Mouse (Mus musculus): ENCODE results near the gene Nceh1. TPM values are rescaled to one million over a fixed set of nuclear protein-coding genes. Genes with fewer than 3 reads are reported as not detected.
A peak's percentile ranks its signal among the peaks of the same experiment; 100 is the strongest.

Gene Nceh1
- total and polyA plus RNA-seq, 2 experiments = 8.9 to 32.5 TPM

DNA sequence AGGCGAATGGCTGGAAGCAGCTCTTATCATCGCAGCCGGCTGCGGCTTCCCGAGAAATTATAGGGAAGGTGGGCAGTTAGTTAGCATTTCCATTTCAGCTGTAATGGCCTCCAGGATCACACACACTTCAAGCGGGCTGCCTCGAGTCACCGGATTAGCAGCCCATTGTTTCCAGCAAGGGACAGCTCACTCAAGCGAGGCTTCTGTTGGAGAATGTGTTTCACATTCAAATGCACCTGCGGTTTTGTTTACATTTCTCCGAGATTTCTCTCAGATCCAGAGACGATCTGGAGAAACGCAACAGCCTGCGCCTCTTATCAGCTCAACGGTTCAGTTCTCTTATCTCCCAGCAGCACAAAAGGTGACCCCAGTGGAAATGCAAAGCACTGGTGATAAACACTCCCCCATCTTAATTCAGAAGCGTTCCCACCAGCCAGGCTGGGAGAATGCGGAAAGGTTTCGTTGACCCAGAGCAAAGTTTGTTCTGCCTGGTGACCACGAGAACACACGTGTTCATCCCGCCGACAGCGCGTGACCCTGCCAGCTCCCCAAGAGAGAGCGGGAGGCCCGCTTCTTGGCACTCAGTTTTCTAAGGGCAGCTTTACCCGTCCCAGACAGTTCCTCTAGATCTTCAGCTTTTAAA lies 100.4 kb downstream of the Nceh1 start:
- no peak overlapping the region; the same call in 1 of the 2 replicates for H3K27ac ChIP-seq (replicated peaks; ENCODE audit: insufficient read depth, low read depth, low read length)

DNA sequence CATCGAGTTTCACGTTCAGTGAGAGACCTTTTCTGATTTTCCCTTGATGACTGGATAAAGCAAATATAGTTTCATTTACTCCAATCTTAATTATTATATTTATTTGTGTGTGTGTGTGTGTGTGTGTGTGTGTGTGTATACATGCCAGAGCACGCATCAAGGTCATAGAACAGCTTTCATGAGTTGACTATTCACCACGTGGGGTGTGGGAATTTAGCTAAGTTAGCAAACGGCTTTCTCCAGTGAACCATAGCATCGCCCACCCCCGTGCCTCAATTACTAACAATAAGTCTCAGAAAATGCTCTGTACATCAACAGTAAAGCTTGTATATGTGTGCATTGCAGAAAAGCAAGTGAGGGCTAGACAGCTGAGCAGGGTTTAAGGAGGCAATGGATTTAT lies 101.0 kb downstream of the Nceh1 start:
- H3K79me2 ChIP-seq (ENCODE audit: control insufficient read depth, insufficient read depth, low read length) = no peaks in the 10 kb centered on the region
- TF ChIP-seq POLR2A (IDR thresholded peaks at IDR 0.05; ENCODE audit: extremely low read depth, insufficient read depth, low read length) = no peak
- no peak for TF ChIP-seq CTCF (IDR thresholded peaks at IDR 0.05; ENCODE audit: low read depth, low read length)
- no peak overlapping the region for H3K4me3 ChIP-seq (ENCODE audit: insufficient read depth, low read depth, low read length)
- H3K27me3 ChIP-seq (ENCODE audit: control insufficient read depth, insufficient read depth, low read length) = no peaks in the 10 kb centered on the region
- WGBS = 63% methylated on average over 7 of the region's 7 CpGs
- no peak overlapping the region for H3K9ac ChIP-seq (ENCODE audit: low read depth, low read length)
- H3K4me1 ChIP-seq (ENCODE audit: control insufficient read depth, insufficient read depth, low read length) = peaks cover 4% of the 10 kb centered on the region; the same call in 1 of the 2 replicates
- DNase-seq (ENCODE audit: extremely low read depth, low read depth, low spot score) = no peak
- no peak overlapping the region for H3K27ac ChIP-seq (replicated peaks; ENCODE audit: insufficient read depth, low read depth, low read length)
- H3K36me3 ChIP-seq (ENCODE audit: control insufficient read depth, insufficient read depth, low read length) = no peaks in the 10 kb centered on the region

More for the DNA sequence above, 100.4 kb downstream of the Nceh1 start:
- Histone ChIP-seq H3K27me3 (ENCODE audit: control insufficient read depth, insufficient read depth, low read length) (no peaks in the 10 kb centered on the region), H3K79me2 (ENCODE audit: control insufficient read depth, insufficient read depth, low read length) (no peaks in the 10 kb centered on the region), H3K4me1 (ENCODE audit: control insufficient read depth, insufficient read depth, low read length) (peaks cover 2% of the 10 kb centered on the region; the same call in 1 of the 2 replicates), H3K9ac (ENCODE audit: low read depth, low read length) (peak overlapping the region; percentile 33; the same call in 1 of the 2 replicates), H3K4me3 (ENCODE audit: insufficient read depth, low read depth, low read length) (peak overlapping the region; percentile 30; the same call in 1 of the 2 replicates), H3K36me3 (ENCODE audit: control insufficient read depth, insufficient read depth, low read length) (no peaks in the 10 kb centered on the region)
- WGBS = 12% methylated on average over 27 of the region's 27 CpGs
- TF ChIP-seq CTCF (IDR thresholded peaks at IDR 0.05; ENCODE audit: low read depth, low read length) = no peak
- TF ChIP-seq POLR2A (IDR thresholded peaks at IDR 0.05; ENCODE audit: extremely low read depth, insufficient read depth, low read length) = no peak
- DNase-seq (ENCODE audit: extremely low read depth, low read depth, low spot score) = peak; percentile 79

- H3K36me3 ChIP-seq (ENCODE audit: control insufficient read depth, insufficient read depth, low read length) = no peaks in the 10 kb centered on the region
- peaks cover 4% of the 10 kb centered on the region; the same call in 1 of the 2 replicates for H3K4me1 ChIP-seq (ENCODE audit: control insufficient read depth, insufficient read depth, low read length)
- no peak overlapping the region for H3K4me3 ChIP-seq (ENCODE audit: insufficient read depth, low read depth, low read length)
- no peaks in the 10 kb centered on the region for H3K27me3 ChIP-seq (ENCODE audit: control insufficient read depth, insufficient read depth, low read length)
- TF ChIP-seq POLR2A (IDR thresholded peaks at IDR 0.05; ENCODE audit: extremely low read depth, insufficient read depth, low read length) (no peak), CTCF (IDR thresholded peaks at IDR 0.05; ENCODE audit: low read depth, low read length) (peak; percentile 40; the same call in 1 of the 2 replicates)
- 96% methylated on average over 5 of the region's 5 CpGs for WGBS
- H3K9ac ChIP-seq (ENCODE audit: low read depth, low read length) = no peak overlapping the region
- no peak overlapping the region for H3K27ac ChIP-seq (replicated peaks; ENCODE audit: insufficient read depth, low read depth, low read length)
- DNase-seq (ENCODE audit: extremely low read depth, low read depth, low spot score) = no peak
- H3K79me2 ChIP-seq (ENCODE audit: control insufficient read depth, insufficient read depth, low read length) = no peaks in the 10 kb centered on the region
Measured at GRCm38 (mm10) chr3:27284227-27284626, 101.5 kb downstream of the Nceh1 start.

GRCm38 (mm10) chr3:27285072-27285471 lies 102.3 kb downstream of the Nceh1 start:
- H3K79me2 ChIP-seq (ENCODE audit: control insufficient read depth, insufficient read depth, low read length) = no peaks in the 10 kb centered on the region
- DNase-seq (ENCODE audit: extremely low read depth, low read depth, low spot score) = no peak
- TF ChIP-seq CTCF (IDR thresholded peaks at IDR 0.05; ENCODE audit: low read depth, low read length) (no peak), POLR2A (IDR thresholded peaks at IDR 0.05; ENCODE audit: extremely low read depth, insufficient read depth, low read length) (no peak)
- peaks cover 4% of the 10 kb centered on the region; the same call in 1 of the 2 replicates for H3K4me1 ChIP-seq (ENCODE audit: control insufficient read depth, insufficient read depth, low read length)
- no peaks in the 10 kb centered on the region for H3K27me3 ChIP-seq (ENCODE audit: control insufficient read depth, insufficient read depth, low read length)
- H3K27ac ChIP-seq (replicated peaks; ENCODE audit: insufficient read depth, low read depth, low read length) = no peak overlapping the region
- H3K4me3 ChIP-seq (ENCODE audit: insufficient read depth, low read depth, low read length) = no peak overlapping the region
- no peak overlapping the region for H3K9ac ChIP-seq (ENCODE audit: low read depth, low read length)
- H3K36me3 ChIP-seq (ENCODE audit: control insufficient read depth, insufficient read depth, low read length) = no peaks in the 10 kb centered on the region
- 58% methylated on average over 9 of the region's 9 CpGs for WGBS

DNA sequence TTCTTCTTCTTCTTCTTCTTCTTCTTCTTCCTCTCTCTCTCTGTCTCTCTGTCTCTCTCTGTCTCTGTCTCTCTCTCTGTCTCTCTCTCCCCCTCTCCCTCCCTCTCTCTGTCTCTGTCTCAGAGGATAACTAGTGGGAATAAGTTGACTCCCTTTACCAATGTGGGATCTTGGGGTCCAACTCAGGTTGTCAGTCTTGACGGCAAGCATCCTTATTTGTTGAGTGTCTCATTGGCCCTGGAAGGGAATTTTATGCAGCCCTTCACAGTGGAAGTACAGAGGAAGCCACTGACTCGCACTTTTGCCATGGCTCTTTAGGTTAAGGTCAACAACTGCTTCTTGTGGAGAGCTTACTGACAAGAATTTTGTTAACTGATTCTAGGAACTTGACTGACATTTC lies 105.5 kb downstream of the Nceh1 start:
- Histone ChIP-seq H3K4me1 (ENCODE audit: control insufficient read depth, insufficient read depth, low read length) (peaks cover 4% of the 10 kb centered on the region; the same call in 1 of the 2 replicates), H3K79me2 (ENCODE audit: control insufficient read depth, insufficient read depth, low read length) (no peaks in the 10 kb centered on the region), H3K9ac (ENCODE audit: low read depth, low read length) (no peak overlapping the region), H3K36me3 (ENCODE audit: control insufficient read depth, insufficient read depth, low read length) (no peaks in the 10 kb centered on the region), H3K27me3 (ENCODE audit: control insufficient read depth, insufficient read depth, low read length) (no peaks in the 10 kb centered on the region), H3K27ac (replicated peaks; ENCODE audit: insufficient read depth, low read depth, low read length) (no peak overlapping the region), H3K4me3 (ENCODE audit: insufficient read depth, low read depth, low read length) (no peak overlapping the region)
- no peak for DNase-seq (ENCODE audit: extremely low read depth, low read depth, low spot score)
- no peak for TF ChIP-seq CTCF (IDR thresholded peaks at IDR 0.05; ENCODE audit: low read depth, low read length)
- TF ChIP-seq POLR2A (IDR thresholded peaks at IDR 0.05; ENCODE audit: extremely low read depth, insufficient read depth, low read length) = no peak
- WGBS = 56% methylated on average over 2 of the region's 2 CpGs

- no peak for DNase-seq (ENCODE audit: extremely low read depth, low read depth, low spot score)
- no peak overlapping the region for H3K27ac ChIP-seq (replicated peaks; ENCODE audit: insufficient read depth, low read depth, low read length)
- TF ChIP-seq POLR2A (IDR thresholded peaks at IDR 0.05; ENCODE audit: extremely low read depth, insufficient read depth, low read length) (no peak), CTCF (IDR thresholded peaks at IDR 0.05; ENCODE audit: low read depth, low read length) (no peak)
Measured at GRCm38 (mm10) chr3:27288909-27289308, 106.1 kb downstream of the Nceh1 start.

More at GRCm38 (mm10) chr3:27288909-27289308, 106.1 kb downstream of the Nceh1 start:
- WGBS = 49% methylated on average over 8 of the region's 8 CpGs
- Histone ChIP-seq H3K79me2 (ENCODE audit: control insufficient read depth, insufficient read depth, low read length) (no peaks in the 10 kb centered on the region), H3K36me3 (ENCODE audit: control insufficient read depth, insufficient read depth, low read length) (no peaks in the 10 kb centered on the region), H3K27me3 (ENCODE audit: control insufficient read depth, insufficient read depth, low read length) (no peaks in the 10 kb centered on the region), H3K9ac (ENCODE audit: low read depth, low read length) (no peak overlapping the region), H3K4me3 (ENCODE audit: insufficient read depth, low read depth, low read length) (no peak overlapping the region), H3K4me1 (ENCODE audit: control insufficient read depth, insufficient read depth, low read length) (peaks cover 2% of the 10 kb centered on the region; the same call in 1 of the 2 replicates)
